Mouse (Mus musculus): Measurements from ENCODE around the gene Itgad. TPM values are rescaled to one million over a fixed set of nuclear protein-coding genes. Genes with fewer than 3 reads are reported as not detected.

The Itgad gene
- polyA plus RNA-seq (2015; fragmentation: Nextera tagmentation; extraction: Ambion mirVana) = not detected in 2 replicates

DNA sequence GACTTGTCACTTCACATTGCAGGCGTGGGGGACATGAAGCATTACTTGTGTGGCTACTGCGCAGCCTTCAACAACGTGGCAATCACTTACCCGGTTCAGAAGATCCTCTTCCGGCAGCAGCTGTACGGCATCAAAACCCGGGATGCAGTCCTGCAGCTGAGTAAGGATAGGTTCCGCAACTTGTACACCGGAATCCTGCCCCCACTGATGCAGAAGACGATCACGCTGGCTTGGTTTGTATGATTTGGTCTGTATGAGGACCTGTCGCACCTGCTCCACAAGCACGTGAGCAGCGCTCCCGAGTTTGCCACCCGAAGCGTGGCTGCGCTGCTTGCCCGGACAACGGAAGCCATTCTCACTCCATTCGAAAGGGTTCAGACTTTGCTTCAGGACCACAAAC, at the start of gene Itgad:
Itgad (plus strand) TSS at position 301 of the 400 bp plus-strand sequence.
- ATAC-seq (ENCODE audit: low FRiP score, low TSS enrichment) (no peak), DNase-seq (ENCODE audit: low spot score) (no peak)
- whole genome bisulfite sequencing = 91% methylated on average over 21 of the region's 21 CpGs
- no peaks in the 10 kb centered on the region for H3K4me1 ChIP-seq (replicated peaks; ENCODE audit: control insufficient read depth, insufficient read depth)
- no peak within 1 kb of the TSS for H3K9ac ChIP-seq (ENCODE audit: low read length)
- TF ChIP-seq EP300 (optimal IDR thresholded peaks at IDR 0.05) = no peak
- TF ChIP-seq CTCF (IDR thresholded peaks at IDR 0.05; ENCODE audit: low read depth) = no peak
- no peak within 1 kb of the TSS for H3K4me3 ChIP-seq (ENCODE audit: low read depth, low read length)
- H3K36me3 ChIP-seq (ENCODE audit: control insufficient read depth, insufficient read depth, low read length) = no peaks in the 10 kb centered on the region
- H3K27me3 ChIP-seq (ENCODE audit: control insufficient read depth, insufficient read depth, low read length) = no peaks in the 10 kb centered on the region
- H3K4me2 ChIP-seq (replicated peaks; ENCODE audit: low read depth) = no peak within 1 kb of the TSS
- no peak within 1 kb of the TSS for H3K27ac ChIP-seq (replicated peaks)
- H3K9me3 ChIP-seq (ENCODE audit: control insufficient read depth, low read length) = no peaks in the 10 kb centered on the region

DNA sequence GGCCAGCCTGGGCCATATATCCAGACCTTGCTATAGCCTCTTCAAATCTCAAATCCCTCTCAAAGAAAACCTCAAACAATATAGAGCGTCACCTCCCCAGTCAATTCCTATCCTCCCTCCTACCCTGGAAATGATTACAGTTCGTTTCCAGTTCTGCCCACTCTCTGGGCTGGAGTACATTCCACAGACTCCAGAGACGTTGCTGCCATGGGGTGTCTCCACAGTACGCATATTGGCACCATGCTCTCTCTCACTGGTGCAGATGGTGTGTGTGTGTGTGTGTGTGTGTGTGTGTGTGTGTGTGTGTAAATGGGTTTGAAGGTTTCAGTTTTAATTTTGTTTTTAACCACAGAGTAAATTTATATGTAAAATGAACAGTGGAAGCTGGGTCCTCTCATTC, 48.9 kb upstream of the Itgad start:
- TF ChIP-seq CTCF (IDR thresholded peaks at IDR 0.05; ENCODE audit: low read depth) (0 out of 2 replicates have a peak, but pooled peaks have one; percentile 12), EP300 (optimal IDR thresholded peaks at IDR 0.05) (no peak)
- Histone ChIP-seq H3K27me3 (ENCODE audit: control insufficient read depth, insufficient read depth, low read length) (no peaks in the 10 kb centered on the region), H3K9me3 (ENCODE audit: control insufficient read depth, low read length) (no peaks in the 10 kb centered on the region), H3K27ac (replicated peaks) (no peak overlapping the region), H3K36me3 (ENCODE audit: control insufficient read depth, insufficient read depth, low read length) (no peaks in the 10 kb centered on the region), H3K4me3 (ENCODE audit: low read depth, low read length) (no peak overlapping the region), H3K4me1 (replicated peaks; ENCODE audit: control insufficient read depth, insufficient read depth) (no peaks in the 10 kb centered on the region), H3K9ac (ENCODE audit: low read length) (no peak overlapping the region), H3K4me2 (replicated peaks; ENCODE audit: low read depth) (no peak overlapping the region)
- 41% methylated on average over 4 of the region's 4 CpGs for WGBS
- ATAC-seq (ENCODE audit: low FRiP score, low TSS enrichment) (no peak), DNase-seq (ENCODE audit: low spot score) (no peak)

- no peaks in the 10 kb centered on the region for H3K36me3 ChIP-seq (ENCODE audit: control insufficient read depth, insufficient read depth, low read length)
- no peak for TF ChIP-seq CTCF (IDR thresholded peaks at IDR 0.05; ENCODE audit: low read depth)
- no peak for TF ChIP-seq EP300 (optimal IDR thresholded peaks at IDR 0.05)
- no peaks in the 10 kb centered on the region for H3K4me1 ChIP-seq (replicated peaks; ENCODE audit: control insufficient read depth, insufficient read depth)
- H3K4me3 ChIP-seq (ENCODE audit: low read depth, low read length) = no peak overlapping the region
- H3K9ac ChIP-seq (ENCODE audit: low read length) = no peak overlapping the region
- no peaks in the 10 kb centered on the region for H3K27me3 ChIP-seq (ENCODE audit: control insufficient read depth, insufficient read depth, low read length)
- no peak for DNase-seq (ENCODE audit: low spot score)
- H3K9me3 ChIP-seq (ENCODE audit: control insufficient read depth, low read length) = no peaks in the 10 kb centered on the region
- WGBS = 86% methylated on average over 7 of the region's 7 CpGs
- H3K4me2 ChIP-seq (replicated peaks; ENCODE audit: low read depth) = no peak overlapping the region
- no peak overlapping the region for H3K27ac ChIP-seq (replicated peaks)
- no peak for ATAC-seq (ENCODE audit: low FRiP score, low TSS enrichment)
Measured at GRCm38 (mm10) chr7:128107462-128107861, 46.7 kb upstream of the Itgad start.

- no peak overlapping the region for H3K4me3 ChIP-seq (ENCODE audit: low read depth, low read length)
- ATAC-seq (ENCODE audit: low FRiP score, low TSS enrichment) (no peak), DNase-seq (ENCODE audit: low spot score) (no peak)
- no peaks in the 10 kb centered on the region for H3K9me3 ChIP-seq (ENCODE audit: control insufficient read depth, low read length)
- no peak overlapping the region for H3K27ac ChIP-seq (replicated peaks)
- H3K36me3 ChIP-seq (ENCODE audit: control insufficient read depth, insufficient read depth, low read length) = no peaks in the 10 kb centered on the region
- no peak overlapping the region for H3K9ac ChIP-seq (ENCODE audit: low read length)
- TF ChIP-seq CTCF (IDR thresholded peaks at IDR 0.05; ENCODE audit: low read depth) (no peak), EP300 (optimal IDR thresholded peaks at IDR 0.05) (no peak)
- no peak overlapping the region for H3K4me2 ChIP-seq (replicated peaks; ENCODE audit: low read depth)
- H3K27me3 ChIP-seq (ENCODE audit: control insufficient read depth, insufficient read depth, low read length) = no peaks in the 10 kb centered on the region
- 49% methylated on average over 2 of the region's 2 CpGs for WGBS
- no peaks in the 10 kb centered on the region for H3K4me1 ChIP-seq (replicated peaks; ENCODE audit: control insufficient read depth, insufficient read depth)
Measured at GRCm38 (mm10) chr7:128110314-128110713, 43.9 kb upstream of the Itgad start.

- Histone ChIP-seq H3K4me2 (replicated peaks; ENCODE audit: low read depth) (no peak overlapping the region), H3K27me3 (ENCODE audit: control insufficient read depth, insufficient read depth, low read length) (no peaks in the 10 kb centered on the region), H3K4me3 (ENCODE audit: low read depth, low read length) (no peak overlapping the region), H3K9me3 (ENCODE audit: control insufficient read depth, low read length) (no peaks in the 10 kb centered on the region), H3K9ac (ENCODE audit: low read length) (no peak overlapping the region), H3K36me3 (ENCODE audit: control insufficient read depth, insufficient read depth, low read length) (no peaks in the 10 kb centered on the region), H3K4me1 (replicated peaks; ENCODE audit: control insufficient read depth, insufficient read depth) (no peaks in the 10 kb centered on the region), H3K27ac (replicated peaks) (no peak overlapping the region)
- peak; percentile 9 for DNase-seq (ENCODE audit: low spot score)
- ATAC-seq (ENCODE audit: low FRiP score, low TSS enrichment) = no peak
- WGBS = 90% methylated on average over 11 of the region's 11 CpGs
- no peak for TF ChIP-seq CTCF (IDR thresholded peaks at IDR 0.05; ENCODE audit: low read depth)
- no peak for TF ChIP-seq EP300 (optimal IDR thresholded peaks at IDR 0.05)
Measured at GRCm38 (mm10) chr7:128112131-128112530, 42.0 kb upstream of the Itgad start.

DNA sequence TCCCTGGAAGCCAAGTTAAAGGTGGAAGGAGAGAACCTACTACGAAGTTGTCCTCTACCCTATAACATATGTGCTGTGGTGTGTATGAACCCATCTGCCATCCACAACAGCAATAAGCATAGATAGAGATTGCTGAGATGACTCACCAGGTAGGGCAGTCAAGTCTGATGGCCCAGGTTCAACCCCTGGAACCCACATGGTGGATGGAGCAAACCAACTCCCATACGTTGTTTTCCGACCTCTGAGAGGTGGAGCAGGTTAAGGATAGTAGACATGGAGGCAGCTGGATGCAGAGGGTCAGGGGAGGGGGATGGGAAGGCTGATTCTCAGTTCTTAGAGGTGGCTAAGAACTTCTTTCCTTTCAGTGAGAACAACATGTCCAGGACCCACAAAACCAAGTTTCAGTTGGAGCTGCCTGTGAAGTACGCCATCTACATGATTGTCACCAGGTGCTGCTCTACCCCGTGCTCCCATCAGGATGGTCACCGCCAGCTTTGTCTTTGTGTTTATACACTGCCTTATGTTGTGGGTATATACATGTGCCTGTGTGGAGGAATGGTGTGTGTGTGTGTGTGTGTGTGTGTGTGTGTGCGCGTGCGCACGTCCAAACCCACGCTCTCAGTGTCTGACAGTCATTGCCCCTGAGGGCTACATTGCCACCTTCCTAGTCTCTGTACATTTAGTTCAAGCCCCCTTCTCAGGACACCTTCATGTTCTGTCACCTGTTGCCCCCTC, 39.6 kb upstream of the Itgad start:
- TF ChIP-seq CTCF (IDR thresholded peaks at IDR 0.05; ENCODE audit: low read depth) = no peak
- TF ChIP-seq EP300 (optimal IDR thresholded peaks at IDR 0.05) = no peak
- no peaks in the 10 kb centered on the region for H3K36me3 ChIP-seq (ENCODE audit: control insufficient read depth, insufficient read depth, low read length)
- no peaks in the 10 kb centered on the region for H3K4me1 ChIP-seq (replicated peaks; ENCODE audit: control insufficient read depth, insufficient read depth)
- H3K27ac ChIP-seq (replicated peaks) = no peak overlapping the region
- WGBS = 90% methylated on average over 11 of the region's 11 CpGs
- no peak overlapping the region for H3K9ac ChIP-seq (ENCODE audit: low read length)
- H3K27me3 ChIP-seq (ENCODE audit: control insufficient read depth, insufficient read depth, low read length) = no peaks in the 10 kb centered on the region
- ATAC-seq (ENCODE audit: low FRiP score, low TSS enrichment) = no peak
- H3K4me2 ChIP-seq (replicated peaks; ENCODE audit: low read depth) = no peak overlapping the region
- no peak for DNase-seq (ENCODE audit: low spot score)
- H3K9me3 ChIP-seq (ENCODE audit: control insufficient read depth, low read length) = no peaks in the 10 kb centered on the region
- H3K4me3 ChIP-seq (ENCODE audit: low read depth, low read length) = no peak overlapping the region

Data from stomach, postnatal 0 days (tissue).